Mouse (Mus musculus) lung, adult 18-20 months (tissue): ENCODE data around the gene Dynlt1f.
"Not testable (repeated sequence)": the region's sequence is repeated elsewhere in the genome, so short reads cannot be mapped to it uniquely, and the experiment has no call there.

Source experiments
- DNase-seq, 2 experiments: peaks; one replicate each; pipeline ENCODE4 v3.0.0; 2022; ENCODE audit warnings: mixed read lengths in 2 of 2

Dynlt1f gene

GRCm38 (mm10) chr17:6620730-6621451 lies 34.8 kb downstream of the Dynlt1f start:
- not testable (repeated sequence) for DNase-seq

GRCm38 (mm10) chr17:6620035-6620434 lies 35.7 kb downstream of the Dynlt1f start:
- DNase-seq = not testable (repeated sequence)

DNA sequence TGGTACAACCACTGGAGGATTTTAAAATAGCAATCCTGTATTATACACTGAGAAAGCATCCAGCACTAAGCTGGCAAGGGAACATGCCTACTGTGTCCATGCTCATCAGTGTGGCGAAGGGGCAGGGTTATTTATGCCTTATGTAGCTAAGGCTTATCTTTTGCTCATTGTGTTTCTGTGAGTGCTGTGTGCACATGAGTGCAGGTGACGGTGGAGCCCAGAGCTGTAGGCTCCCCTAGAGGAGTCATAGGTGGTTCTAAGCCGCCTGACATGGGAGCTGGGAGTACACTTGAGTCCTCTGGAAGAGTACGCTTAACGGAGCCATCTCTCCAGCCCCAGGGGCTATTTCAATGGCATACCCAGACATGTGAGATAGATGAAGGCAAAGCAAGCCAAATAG lies 36.4 kb downstream of the Dynlt1f start:
- DNase-seq = not testable (repeated sequence)

GRCm38 (mm10) chr17:6617689-6618400 lies 37.9 kb downstream of the Dynlt1f start:
- DNase-seq = not testable (repeated sequence)

DNA sequence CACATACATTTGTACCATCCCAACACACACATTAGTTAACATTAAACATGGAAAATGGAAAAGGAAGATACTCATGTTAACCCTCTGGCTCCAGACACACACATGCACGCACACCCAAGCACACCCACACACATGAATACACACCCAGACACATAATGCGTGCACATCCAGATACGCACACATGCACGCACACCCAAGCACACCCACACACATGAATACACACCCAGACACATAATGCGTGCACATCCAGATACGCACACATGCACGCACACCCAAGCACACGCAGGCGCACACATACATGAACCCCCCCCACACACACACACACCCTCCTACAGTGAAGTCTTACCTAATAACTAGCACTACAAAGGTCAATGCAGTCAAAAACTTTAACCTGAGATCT lies 39.0 kb downstream of the Dynlt1f start:
- not testable (repeated sequence) for DNase-seq

- not testable (repeated sequence) for DNase-seq
Observed at GRCm38 (mm10) chr17:6614316-6614715, 41.4 kb downstream of the Dynlt1f start.

DNA sequence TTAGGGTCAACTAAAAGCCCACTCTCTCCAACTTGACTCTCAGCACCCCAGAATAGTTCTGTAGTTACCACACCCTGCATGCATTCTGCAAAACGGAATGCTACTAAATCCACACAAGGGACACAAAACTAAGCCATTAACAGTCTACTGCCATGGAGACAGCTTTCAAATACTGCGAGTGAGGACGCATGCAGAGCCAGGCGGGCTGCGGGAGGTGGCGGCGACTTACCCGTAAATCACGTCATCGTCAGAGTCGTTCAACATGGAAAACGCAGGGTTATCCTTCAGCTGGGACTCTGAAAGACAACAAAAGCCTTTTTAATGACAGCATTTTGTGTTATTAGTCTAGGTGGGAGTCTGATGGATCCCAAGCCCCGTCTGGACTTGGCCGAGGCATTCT lies 42.2 kb downstream of the Dynlt1f start:
- not testable (repeated sequence) for DNase-seq

DNA sequence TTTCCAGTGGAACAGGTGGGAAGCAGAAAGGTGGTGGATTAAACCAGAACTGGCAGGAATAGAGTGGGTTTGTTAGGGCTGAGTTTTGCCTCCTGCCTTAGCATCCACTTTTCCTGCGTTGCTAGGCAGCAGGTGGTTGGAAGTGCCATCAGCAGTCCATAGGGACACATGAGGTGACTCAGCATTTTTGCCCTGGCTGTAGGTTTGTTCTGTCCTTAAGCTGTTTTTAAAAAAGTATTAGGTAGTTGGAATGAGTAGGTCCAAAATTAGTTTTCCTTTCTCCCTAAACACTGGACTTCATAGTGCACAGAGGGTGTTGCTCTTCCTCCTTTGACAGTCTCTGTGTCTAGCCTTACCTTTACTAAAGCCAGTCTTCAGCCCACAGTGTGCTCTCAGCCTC lies 50.4 kb downstream of the Dynlt1f start:
- DNase-seq = not testable (repeated sequence)

DNA sequence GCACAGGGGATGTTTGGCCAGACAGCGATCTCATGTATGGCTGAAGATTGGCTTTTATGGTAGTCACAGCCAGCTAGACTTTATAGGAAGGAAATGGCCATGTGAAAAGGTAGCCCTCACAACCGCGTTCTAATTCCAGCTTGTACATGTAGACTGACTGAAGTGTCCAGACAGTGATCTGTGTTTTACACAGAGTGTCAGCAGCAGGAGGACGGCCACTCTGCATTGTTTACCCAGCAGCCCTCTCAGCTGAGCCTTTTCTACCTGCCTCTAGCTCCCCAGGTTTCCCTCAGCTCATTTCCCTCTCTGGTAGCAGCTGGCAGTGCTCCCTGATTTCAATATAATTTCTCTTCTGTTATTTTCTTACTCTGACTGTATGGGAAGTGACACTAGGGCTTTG lies 53.5 kb downstream of the Dynlt1f start:
- DNase-seq = not testable (repeated sequence)

DNA sequence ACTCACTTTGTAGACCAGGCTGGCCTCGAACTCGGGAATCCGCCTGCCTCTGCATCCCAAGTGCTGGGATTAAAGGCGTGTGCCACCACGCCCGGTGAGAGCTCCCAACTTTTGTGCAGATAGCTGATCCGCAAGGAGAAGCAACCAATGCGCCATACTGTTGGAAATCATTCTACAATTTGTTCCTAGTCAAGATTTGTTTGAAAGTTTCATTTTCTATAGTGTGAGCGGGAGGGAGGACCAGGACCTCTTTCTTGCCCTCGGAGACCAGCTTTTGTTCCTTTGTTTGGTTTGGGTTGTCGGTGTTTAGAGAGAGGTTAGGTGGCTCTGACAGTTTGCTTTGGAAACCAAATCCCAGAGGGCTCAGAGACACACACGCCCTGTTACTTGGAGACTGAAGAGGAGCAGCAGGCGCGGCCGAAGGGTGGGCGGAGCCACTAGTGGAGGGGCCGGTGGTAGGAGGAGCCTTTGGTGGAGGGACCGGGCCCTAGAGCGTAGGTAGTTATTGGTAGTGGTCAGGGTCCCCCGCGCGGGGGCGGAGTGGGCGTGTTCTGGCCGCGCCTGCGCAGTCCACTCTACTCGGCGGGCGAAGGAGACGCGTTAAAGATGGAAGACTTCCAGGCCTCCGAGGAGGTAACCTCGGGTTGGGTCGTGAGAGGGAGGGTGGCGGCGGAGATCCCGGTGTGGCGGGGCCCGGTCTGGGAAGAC lies 54.3 kb downstream of the Dynlt1f start, which contains the start of gene Dynlt1c:
Gene Dynlt1c (plus strand): TSS at position 468 of the 708 bp plus-strand sequence.
- DNase-seq = peak; percentile 90 to 92

GRCm38 (mm10) chr17:6600216-6600911 lies 55.3 kb downstream of the Dynlt1f start:
- DNase-seq = peak; percentile 30 to 32

DNA sequence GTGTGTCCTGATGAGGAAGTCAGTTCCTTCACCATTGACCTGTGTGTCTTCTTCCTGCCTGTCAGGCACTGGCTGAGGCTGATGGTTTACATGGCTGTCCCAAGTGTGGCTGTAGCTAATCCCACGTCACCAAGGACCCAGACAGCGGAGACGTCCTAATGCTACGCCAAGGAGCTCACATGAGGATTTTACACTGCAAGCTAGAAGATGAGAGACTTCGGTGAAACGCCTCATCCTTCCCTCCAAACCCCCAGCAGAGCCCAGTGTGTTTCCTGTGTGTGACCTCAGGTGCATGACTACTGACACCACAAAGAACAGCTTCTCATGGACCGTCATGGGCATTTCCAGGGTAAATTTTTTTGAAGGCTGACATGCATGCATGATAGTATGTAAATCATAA lies 57.3 kb downstream of the Dynlt1f start:
- not testable (repeated sequence) for DNase-seq
